Mouse (Mus musculus): ENCODE results near the gene Fasl.

DNA sequence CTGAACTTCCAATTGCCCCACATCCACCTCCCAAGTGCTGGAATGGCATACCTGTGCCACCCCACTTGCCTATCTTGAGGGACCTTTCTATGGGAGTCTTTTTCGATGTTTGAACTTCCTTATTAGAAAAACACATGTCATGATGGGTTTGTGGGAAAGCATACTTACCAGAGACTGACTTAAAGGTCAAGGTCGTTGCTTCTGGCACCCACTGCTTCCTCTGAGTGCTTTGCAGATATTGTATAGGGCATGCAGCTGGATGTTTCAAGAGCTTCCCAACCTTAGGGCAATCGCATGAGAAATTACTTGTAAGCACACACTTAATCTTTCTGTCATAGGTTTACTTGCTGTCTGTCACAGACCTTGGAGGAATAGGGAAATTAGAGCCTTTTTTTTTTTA, 5.0 kb upstream of the Fasl start:
- TF ChIP-seq CTCF (IDR thresholded peaks at IDR 0.05; ENCODE audit: borderline replicate concordance, insufficient read depth, low read depth, low read length) (no peak), POLR2A (IDR thresholded peaks at IDR 0.05; ENCODE audit: borderline replicate concordance, insufficient read depth, low read length) (no peak)

Measured in cerebellum, adult 2 months (tissue).